22 mouse cellular contexts compared by ENCODE assay signal in genomic region chr4:54987926-54988325, GRCm38 (mm10). TPM values are rescaled to one million over a fixed set of nuclear protein-coding genes. Genes with fewer than 3 reads are reported as not detected.
A peak's percentile ranks its signal among the peaks of the same experiment; 100 is the strongest.
DNase-seq lines count a peak whose midpoint lies in the region; TF ChIP-seq lines count a peak whose summit lies in the region.
"Had no signal": no experiment of that assay in that cellular context is flagged by ENCODE, and none has a peak within 500 bp of the region (broad histone marks: within the 10 kb centered on the region; RNA-seq: fewer than 3 reads in every experiment).

No protein-coding gene starts in this region.

- no peaks in the 10 kb centered on the region for H3K27me3 ChIP-seq in ES-Bruce4 (ENCODE audit: control insufficient read depth, insufficient read depth, low read length, poor library complexity, severe bottlenecking)
- no peaks in the 10 kb centered on the region for H3K27me3 ChIP-seq in limb, embryonic 10.5 days (ENCODE audit: low read depth, poor library complexity, severe bottlenecking)
- H3K27me3 ChIP-seq: embryonic facial prominence, embryonic 12.5 days; forebrain, embryonic 13.5 days; forebrain, embryonic 15.5 days had no signal

- peaks cover 5% of the 10 kb centered on the region for H3K4me1 ChIP-seq in ES-Bruce4 (ENCODE audit: control insufficient read depth, insufficient read depth, low read length)
- no peaks in the 10 kb centered on the region for H3K4me1 ChIP-seq in limb, embryonic 10.5 days
- H3K4me1 ChIP-seq: embryonic facial prominence, embryonic 12.5 days had no signal

- DNase-seq in ES-CJ7 (ENCODE audit: low read depth, low spot score) (peak; percentile 74), MN1 (ENCODE audit: low spot score) (peak; percentile 34), ZHBTc4 (ENCODE audit: low read depth, low spot score) (peak; percentile 59)
- DNase-seq in ovary, postnatal 14 days (ENCODE audit: low spot score) = no peak
- no peak for DNase-seq in gastrocnemius, postnatal 36 days
- DNase-seq in limb, embryonic 10.5 days (ENCODE audit: low spot score) = no peak
- DNase-seq in thymus, postnatal 0 days (ENCODE audit: low spot score) = no peak
- DNase-seq: adrenal gland, adult 2 months; adrenal gland, postnatal 10 days; adrenal gland, postnatal 25 days; cerebellum, adult 11-12 months; cerebellum, adult 2 months; cerebellum, adult 9-10 months; cerebellum, postnatal 10 days; cerebellum, postnatal 25 days; forebrain, postnatal 0 days had no signal

- H3K4me3 ChIP-seq in ES-Bruce4 (ENCODE audit: low read depth, low read length) = no peak overlapping the region
- H3K4me3 ChIP-seq in limb, embryonic 10.5 days = no peak overlapping the region
- H3K4me3 ChIP-seq: embryonic facial prominence, embryonic 10.5 days; embryonic facial prominence, embryonic 12.5 days; forebrain, embryonic 13.5 days; forebrain, embryonic 15.5 days had no signal

- intact Hi-C loops in gastrocnemius, postnatal 36 days (cut with DNase I) = no loop called here

- TF ChIP-seq CTCF in ES-Bruce4 (IDR thresholded peaks at IDR 0.05; ENCODE audit: low read depth, low read length) = no peak

- H3K36me3 ChIP-seq in ES-Bruce4 (ENCODE audit: control insufficient read depth, insufficient read depth, low read length, poor library complexity, severe bottlenecking) = peaks cover 23% of the 10 kb centered on the region
- H3K36me3 ChIP-seq in limb, embryonic 10.5 days = peaks cover 31% of the 10 kb centered on the region
- H3K36me3 ChIP-seq: G1E had no signal

- no peak for TF ChIP-seq POLR2A in ES-Bruce4 (IDR thresholded peaks at IDR 0.05; ENCODE audit: insufficient read depth, low read length)

- WGBS in limb, embryonic 10.5 days = 95% methylated on average over 1 of the region's 1 CpGs

- H3K27ac ChIP-seq in ES-Bruce4 (ENCODE audit: insufficient read depth, low read length) = peak overlapping the region; percentile 83
- no peak overlapping the region for H3K27ac ChIP-seq in limb, embryonic 10.5 days
- H3K27ac ChIP-seq: embryonic facial prominence, embryonic 10.5 days; embryonic facial prominence, embryonic 12.5 days; forebrain, embryonic 13.5 days; forebrain, embryonic 15.5 days had no signal

- no peak for TF ChIP-seq EP300 in ES-Bruce4 (IDR thresholded peaks at IDR 0.05; ENCODE audit: insufficient read depth, low read depth, low read length)

- H3K9ac ChIP-seq in ES-Bruce4 (ENCODE audit: low read depth, poor library complexity, severe bottlenecking) = no peak overlapping the region; the same call in 1 of the 2 replicates
- H3K9ac ChIP-seq: embryonic facial prominence, embryonic 12.5 days; forebrain, embryonic 13.5 days; forebrain, embryonic 15.5 days; forebrain, postnatal 0 days had no signal

- peaks cover 44% of the 10 kb centered on the region for H3K9me3 ChIP-seq in ES-Bruce4 (replicated peaks; ENCODE audit: control insufficient read depth, insufficient read depth, low read length, poor library complexity, severe bottlenecking)
- no peaks in the 10 kb centered on the region for H3K9me3 ChIP-seq in limb, embryonic 10.5 days (replicated peaks)
- H3K9me3 ChIP-seq: embryonic facial prominence, embryonic 10.5 days; embryonic facial prominence, embryonic 12.5 days; forebrain, embryonic 13.5 days; forebrain, embryonic 15.5 days had no signal

RNA-seq across cellular contexts. Expression of gene Zfp462, which starts 43.1 kb away (rescaled TPM):
- 124 and 134 TPM in 2 replicates for polyA plus RNA-seq in ES-Bruce4 (2011; ENCODE audit: insufficient read depth, insufficient read length, low read depth, missing spikeins)
- total RNA-seq in gastrocnemius, postnatal 36 days (2021) = 10 to 100 TPM in 1 of 2 experiments, 1 to 10 TPM in 1; 9.3 to 12.0 TPM
- polyA plus RNA-seq in limb, embryonic 10.5 days (2016; fragmentation: Nextera tagmentation; extraction: Ambion mirVana) = 9.8 and 10.3 TPM in 2 replicates
- polyA plus RNA-seq in thymus, postnatal 0 days (2015; fragmentation: Nextera tagmentation; extraction: Ambion mirVana) = 0.54 and 0.57 TPM in 2 replicates
- polyA plus RNA-seq: G1E had no signal

Comparison
In these comparisons a context has a peak if more than half of its experiments do, and no peak if none do; other contexts are left out.
1. DNase-seq: peak in ES-CJ7 (single experiment), MN1 (single experiment) and ZHBTc4 (single experiment); none in ovary, postnatal 14 days (single experiment), gastrocnemius, postnatal 36 days (0 of 2), limb, embryonic 10.5 days (single experiment) and thymus, postnatal 0 days (single experiment).
2. RNA of gene Zfp462, which starts 43.1 kb away (polyA plus RNA-seq): 124 to 134 TPM in ES-Bruce4; 9.8 to 10.3 TPM in limb, embryonic 10.5 days and 0.54 to 0.57 TPM in thymus, postnatal 0 days; every median in the first group is over 10 times any median in the second.